Mouse (Mus musculus): ENCODE measurements around the gene Entpd5. TPM values are rescaled to one million over a fixed set of nuclear protein-coding genes. Genes with fewer than 3 reads are reported as not detected.

Entpd5 gene
- 10 to 100 TPM; 74.0 to 80.2 TPM for total RNA-seq (2021)
- long read RNA-seq, experiment 1, full-length matches to known transcripts = 13 of 63 reads
- long read RNA-seq, experiment 1, partial matches to known transcripts = 31 of 63 reads
- long read RNA-seq, experiment 1, other reads (novel, unspliced or antisense) = 19 of 63 reads
- long read RNA-seq, experiment 2, full-length matches to known transcripts = 11 of 30 reads
- long read RNA-seq, experiment 2, partial matches to known transcripts = 9 of 30 reads
- long read RNA-seq, experiment 2, other reads (novel, unspliced or antisense) = 10 of 30 reads

DNA sequence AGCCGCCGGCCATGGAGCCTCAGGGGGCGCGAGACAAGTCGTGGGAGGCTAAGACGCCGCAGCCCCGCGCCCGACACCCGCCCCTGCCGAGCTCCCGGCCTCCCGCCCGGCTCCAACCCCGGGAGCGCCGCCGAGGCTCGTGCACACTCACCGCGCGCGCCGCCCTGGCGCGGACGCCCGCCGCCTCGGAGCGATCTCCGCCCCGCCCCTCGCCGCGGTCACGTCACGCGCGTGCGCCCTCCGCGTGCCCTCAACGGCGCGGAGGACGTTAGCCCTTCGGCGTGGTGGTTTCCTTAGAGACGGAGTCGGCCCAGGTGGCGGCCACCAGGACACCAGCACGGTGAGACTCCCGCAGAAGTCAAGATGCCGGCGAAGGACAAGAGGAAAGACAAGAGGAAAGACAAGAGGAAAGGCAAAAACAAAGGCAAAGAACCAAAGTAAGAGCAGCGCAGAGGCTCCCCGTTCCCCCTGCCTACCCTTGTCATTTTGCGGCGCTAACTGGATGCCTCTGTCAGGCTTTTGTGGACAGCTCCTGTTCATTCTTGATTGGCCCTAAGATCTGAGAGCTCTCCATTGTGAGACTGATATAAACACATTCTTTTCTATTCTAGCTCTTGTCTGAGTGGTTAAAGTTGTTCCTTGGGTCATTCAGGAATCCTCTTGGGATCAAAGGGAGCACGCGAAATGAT, at the start of gene Entpd5, which contains the start of gene Bbof1:
Entpd5 (minus strand) TSS at position 211 of the 689 bp plus-strand sequence.
Bbof1 (plus strand) TSS at position 253 of the 689 bp plus-strand sequence.
- DNase-seq = peak; percentile 93 to 94

DNA sequence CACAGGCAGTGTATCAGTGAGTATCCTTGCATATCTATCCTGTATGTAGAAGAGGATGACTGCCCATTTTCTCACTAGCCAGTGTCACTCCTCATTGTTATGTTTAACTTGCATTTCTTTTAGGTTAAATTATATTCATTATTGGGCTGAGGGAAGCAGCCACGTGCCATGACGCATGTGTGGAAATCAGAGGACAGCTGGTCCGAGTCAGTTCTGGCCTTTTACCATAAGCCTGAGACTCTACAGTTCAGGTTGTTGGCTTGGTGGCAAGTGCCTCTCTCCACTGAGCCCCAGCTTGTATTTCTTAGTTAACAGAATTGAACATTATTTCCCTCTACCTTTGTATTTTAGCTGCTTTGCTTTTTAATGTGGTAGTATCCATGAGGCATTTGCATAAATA, 48.1 kb upstream of the Entpd5 start:
- no peak for DNase-seq

DNA sequence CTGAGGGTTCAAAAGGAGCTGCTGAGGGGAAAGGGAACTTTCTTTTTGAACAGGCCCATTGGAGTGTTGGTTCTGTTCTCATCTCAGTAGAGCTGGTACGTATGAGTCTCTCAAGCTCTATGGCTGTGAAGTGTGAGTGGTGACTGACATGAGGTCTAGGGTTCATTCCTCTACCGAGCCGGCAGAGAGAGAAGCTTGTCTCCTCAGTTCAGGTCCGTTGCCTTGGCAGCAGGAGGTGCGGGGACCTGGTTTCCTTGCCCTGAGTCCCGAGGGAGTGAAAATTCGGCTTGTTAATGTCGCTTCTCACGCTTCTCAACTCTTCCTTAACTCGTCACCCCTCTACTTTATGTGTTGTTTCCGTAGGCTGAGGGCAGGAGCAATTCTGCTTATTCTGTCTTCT, 43.0 kb upstream of the Entpd5 start:
- no peak for DNase-seq

DNA sequence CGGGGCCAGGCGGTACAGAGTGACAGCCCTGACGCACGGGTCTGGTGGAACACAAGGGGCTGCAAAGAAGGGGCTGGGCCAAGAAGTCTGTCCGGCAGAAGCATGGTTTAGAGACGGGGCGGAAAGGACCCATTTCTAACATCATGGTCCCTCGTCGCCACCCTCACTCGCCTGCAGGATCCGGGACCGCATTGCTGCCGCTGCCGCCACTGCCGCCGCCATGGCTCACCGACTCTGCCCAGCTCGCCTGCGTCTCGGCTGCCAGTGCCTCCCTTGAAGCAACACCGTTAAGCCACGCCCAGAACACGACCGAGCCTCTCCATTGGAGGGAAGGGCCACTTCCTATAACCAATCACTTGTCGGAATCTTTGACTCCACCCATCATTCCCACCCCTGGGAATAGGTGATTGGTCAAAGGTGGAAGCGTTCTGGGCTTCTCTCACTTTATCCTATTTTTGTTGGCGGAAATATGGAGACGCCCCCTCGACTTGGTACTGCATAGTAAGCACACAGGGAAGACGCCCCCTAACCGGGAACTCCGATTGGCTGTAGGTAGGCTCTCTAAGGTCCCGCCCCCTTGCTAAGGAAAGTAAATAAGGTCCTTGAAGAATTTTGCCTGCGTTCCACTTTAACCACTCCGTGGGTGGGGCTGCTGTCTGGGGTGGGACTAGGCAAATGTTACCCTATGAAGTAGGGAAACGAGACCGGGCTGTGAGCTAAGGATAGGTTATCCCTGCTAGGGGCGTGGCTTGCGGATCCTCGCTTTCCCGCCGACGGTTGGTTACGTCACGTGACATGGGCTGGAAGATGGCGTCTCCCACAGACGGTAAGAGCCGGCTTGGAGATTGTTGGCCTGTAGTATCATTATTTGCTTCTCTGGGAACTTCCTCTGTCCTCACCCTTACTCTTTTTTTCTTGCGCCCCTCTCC, 42.2 kb upstream of the Entpd5 start, which contains the start of the genes Aldh6a1 and Lin52:
Aldh6a1 (minus strand) TSS at position 287 of the 929 bp plus-strand sequence.
Lin52 (plus strand) TSS at position 705 of the 929 bp plus-strand sequence.
- peak; percentile 98 to 100 for DNase-seq

DNA sequence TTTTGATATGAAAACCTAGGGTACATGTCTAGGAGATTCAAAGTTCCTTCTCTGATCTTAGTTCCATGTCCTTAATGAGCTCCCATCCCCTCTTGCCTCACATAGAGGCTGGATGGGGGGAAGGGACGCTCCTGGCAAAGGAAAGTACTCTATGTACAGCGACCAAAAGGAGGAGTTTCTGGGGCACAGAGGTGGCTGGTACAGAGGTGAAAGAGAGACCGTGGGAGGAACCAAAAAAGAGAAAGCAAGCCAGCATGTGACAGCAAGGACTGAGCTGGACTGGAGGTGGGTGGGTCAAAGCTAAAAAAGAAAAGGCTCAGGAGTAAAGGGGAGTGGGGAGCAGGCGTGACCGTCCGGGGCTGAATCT, 41.5 kb upstream of the Entpd5 start:
- peak in 1 of 2 experiments; percentile 67 for DNase-seq

GRCm38 (mm10) chr12:84449887-84450286, 41.1 kb upstream of the Entpd5 start:
- DNase-seq = peak in 1 of 2 experiments; percentile 26

DNA sequence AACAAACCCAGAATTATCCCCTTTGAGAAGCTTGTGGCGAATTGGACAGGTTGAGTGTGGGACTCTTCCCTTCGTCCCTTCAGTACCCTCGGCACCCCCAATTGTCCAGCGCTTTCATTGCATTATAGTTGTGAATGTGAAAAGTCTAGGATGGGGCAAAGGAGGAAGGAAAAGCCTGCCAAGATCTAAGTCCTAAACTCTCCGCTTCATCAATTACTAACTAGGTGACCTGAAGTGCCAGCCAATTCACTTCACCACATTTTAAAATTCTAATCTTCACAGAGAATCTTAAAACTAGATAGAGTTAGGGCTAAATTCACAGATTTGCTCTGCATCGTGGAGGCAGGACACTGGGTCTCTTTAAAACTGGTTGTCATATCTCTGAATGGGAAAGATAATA, 39.4 kb upstream of the Entpd5 start:
- no peak for DNase-seq

DNA sequence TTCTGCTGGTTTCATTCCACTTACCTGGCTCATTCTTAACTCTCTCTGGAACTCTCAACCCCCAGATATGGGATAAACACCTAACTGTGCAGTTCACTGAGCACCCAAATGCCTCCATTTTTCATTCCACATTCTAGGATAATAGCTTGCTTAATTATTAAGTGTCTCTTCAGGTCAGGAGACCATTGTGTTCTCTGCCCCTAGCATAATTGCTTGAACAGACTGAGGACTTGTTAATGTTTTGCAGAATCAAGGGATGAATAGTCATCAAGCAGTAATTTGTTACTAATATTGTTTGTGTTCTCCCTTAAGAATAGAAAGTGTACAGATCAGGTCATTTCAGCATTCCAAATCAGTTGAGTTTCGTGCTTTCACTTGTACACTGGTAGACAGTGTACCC, 38.6 kb upstream of the Entpd5 start:
- DNase-seq = no peak

DNA sequence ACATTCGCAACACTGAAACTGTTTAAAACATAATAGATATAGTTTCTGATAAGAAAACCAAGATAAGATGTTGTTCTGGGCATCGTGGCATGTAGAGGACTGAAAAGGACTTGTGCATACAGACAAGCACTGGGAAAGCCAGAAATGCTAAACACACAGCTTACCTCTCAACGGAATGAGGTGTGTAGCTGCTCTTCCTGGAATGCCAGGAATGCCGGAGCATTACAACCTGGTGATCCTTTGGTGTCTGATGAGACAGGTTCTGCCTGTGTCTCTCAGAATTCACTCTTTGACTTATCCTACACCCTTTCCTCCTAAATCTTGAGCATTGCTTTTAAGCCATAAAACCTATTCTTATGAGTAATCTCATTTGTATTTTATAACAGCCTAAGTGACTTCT, 33.7 kb upstream of the Entpd5 start:
- DNase-seq = no peak

DNA sequence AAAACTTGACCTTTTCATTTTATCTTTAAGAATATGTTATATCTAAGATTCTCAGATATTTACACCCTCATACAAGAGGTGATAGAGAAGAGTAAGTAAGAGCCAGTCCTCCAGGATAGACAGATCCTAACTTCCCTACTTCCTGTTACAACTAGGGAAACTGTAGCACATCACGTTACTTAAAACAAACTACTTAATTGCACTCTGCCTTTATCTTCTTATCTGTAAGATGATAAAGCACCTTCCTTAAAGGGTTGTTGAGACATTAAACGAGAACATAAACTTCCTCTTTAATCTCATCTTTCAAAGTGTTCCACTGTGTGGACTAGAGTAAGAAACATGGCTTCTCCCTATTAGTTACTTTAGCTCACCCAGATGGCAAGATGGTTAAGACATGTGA, 29.9 kb upstream of the Entpd5 start:
- DNase-seq = no peak

DNA sequence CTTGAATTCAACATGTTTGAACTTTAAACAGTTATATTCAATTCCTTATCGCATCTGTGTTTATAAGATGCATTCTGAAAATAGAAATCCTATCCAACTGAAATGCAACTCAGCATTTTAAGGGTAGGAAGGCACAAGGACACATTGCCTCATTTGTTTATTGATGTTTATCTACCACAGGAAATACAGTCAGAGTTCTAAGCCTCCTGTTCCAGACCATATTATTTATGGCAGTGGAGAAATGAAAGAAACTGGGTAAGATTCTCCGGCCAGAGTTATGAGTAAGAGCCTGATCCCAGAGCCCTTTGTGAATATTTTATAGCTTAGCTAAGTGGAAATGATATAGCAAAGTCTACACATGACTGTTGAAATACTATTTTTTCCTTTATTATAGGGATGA, 21.0 kb upstream of the Entpd5 start:
- DNase-seq = no peak

- DNase-seq = no peak
These were observed 15.2 kb upstream of the Entpd5 start for GRCm38 (mm10) chr12:84423990-84424389.

DNA sequence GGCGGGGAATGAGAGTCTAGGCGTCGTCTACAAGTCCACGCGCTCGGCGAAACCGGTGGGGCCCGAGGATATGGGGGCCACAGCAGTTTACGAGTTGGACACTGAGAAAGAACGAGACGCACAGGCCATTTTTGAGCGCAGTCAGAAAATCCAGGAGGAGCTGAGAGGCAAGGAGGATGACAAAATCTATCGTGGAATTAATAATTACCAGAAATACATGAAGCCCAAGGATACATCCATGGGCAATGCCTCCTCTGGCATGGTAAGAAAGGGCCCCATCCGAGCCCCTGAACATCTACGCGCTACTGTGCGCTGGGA, 8.7 kb upstream of the Entpd5 start:
- no peak for DNase-seq

DNA sequence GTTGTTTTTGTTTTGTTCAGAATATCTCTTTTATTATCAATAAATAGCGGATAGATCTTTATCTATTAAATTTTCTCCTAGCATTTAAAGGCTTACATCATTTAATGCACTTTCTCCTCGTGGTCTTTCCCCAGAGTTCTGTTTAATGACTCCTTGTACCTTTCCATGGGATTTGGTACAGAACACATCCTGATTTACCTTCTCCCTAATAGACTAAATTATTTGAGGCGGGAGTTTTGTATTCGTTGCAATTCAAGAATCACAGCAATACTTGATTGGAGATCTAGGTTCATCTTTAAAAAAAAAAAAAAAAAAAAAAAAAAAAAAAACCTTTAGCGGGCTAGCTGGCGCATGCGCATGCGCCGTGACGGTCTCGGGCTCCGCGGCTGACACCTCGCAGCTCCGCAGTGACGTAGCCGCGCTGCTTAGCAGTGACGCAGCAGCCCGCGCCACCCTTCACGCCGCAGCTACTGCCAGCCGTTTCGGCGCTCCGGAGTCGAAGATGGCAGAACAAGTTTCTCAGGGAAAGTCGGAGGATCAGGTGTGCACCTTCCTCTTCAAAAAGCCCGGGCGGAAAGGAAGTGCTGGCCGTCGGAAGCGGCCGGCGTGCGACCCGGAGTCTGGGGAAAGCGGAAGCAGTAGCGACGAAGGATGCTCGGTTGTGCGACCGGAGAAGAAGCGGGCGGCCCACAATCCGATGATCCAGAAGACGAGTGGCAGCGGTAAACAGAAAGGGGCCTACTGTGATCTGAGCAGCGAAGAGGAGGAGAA, 8.2 kb upstream of the Entpd5 start, which contains the start of gene Rnf113a2:
Rnf113a2 (plus strand) TSS at position 363 of the 771 bp plus-strand sequence.
- peak; percentile 85 to 87 for DNase-seq

GRCm38 (mm10) chr12:84407874-84408818, 683 bp downstream of the Entpd5 start:
- peak in 1 of 2 experiments; percentile 22 for DNase-seq

DNA sequence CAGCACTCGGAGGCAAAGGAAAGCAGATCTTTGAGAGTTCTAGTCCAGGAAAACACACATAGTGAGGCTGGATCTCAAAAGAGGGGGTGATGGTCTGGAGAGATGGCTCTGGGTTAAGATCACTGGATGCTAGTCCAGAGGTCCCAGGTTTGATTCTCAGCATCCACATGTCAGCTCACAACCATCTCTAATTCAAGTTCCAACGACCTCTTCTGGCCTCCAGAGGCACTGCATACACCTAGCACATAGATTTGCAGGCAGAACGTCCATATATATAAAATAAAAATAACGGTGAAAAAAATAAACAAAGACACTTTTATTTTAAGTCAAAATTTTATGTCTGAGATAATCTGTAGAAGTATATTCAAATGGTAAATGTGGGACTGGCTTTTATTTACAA, 1.6 kb downstream of the Entpd5 start:
- no peak for DNase-seq

DNA sequence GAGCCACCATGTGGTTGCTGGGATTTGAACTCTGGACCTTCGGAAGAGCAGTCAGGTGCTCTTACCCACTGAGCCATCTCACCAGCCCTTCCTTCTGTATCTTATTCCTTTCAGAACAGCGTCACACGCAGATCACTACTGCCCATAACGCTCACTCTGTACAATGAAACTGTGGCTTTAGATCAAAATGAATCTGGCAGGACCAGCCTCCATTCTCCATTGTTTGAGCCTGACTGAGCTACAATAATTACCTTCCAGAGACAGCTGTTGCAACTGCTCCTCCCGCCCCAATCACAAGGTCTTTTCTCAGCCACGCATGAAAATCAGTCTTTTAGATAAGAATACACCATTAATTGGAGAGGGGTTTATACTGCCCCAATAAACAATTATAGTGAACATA, 4.3 kb downstream of the Entpd5 start:
- DNase-seq = no peak

DNA sequence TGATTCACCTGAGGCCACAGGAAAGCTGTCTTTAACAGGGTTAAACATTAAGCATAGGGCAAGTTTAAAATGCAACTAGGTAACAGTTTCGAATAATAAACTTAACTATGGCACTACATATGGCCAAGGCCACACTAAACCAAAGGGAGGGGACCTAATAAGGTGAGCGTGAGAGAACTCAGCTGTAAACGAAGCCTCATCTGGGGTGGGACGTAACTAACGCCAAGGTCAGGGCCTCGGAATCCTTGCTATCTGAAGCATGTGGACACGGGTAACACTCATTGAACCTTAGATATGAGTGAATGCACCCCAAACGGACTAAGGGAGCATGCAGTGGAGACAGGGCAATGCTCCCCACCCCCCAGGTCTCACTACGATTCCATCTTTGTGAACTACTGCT, 5.9 kb downstream of the Entpd5 start:
- DNase-seq = no peak

DNA sequence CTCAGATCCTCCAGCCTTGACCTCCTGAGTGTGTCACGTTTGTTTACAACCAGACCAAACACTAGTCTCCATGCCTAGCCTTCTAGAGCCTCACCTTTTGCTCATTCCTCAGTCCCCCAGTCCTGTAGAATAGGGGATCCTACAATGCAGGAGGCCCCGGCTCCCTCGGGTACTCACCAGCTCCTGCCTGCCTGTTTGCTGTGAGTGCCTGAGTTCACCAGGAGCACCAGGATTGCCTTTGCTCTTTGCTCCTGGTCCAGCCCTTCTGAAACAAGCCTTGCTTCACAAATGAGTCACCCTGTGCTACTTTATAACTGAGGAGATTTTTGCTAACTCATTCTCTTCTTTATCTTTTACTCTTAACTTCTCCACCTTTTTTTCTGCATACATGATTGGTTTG, 8.2 kb downstream of the Entpd5 start:
- DNase-seq = no peak

GRCm38 (mm10) chr12:84400068-84400467, 8.8 kb downstream of the Entpd5 start:
- DNase-seq = no peak

DNA sequence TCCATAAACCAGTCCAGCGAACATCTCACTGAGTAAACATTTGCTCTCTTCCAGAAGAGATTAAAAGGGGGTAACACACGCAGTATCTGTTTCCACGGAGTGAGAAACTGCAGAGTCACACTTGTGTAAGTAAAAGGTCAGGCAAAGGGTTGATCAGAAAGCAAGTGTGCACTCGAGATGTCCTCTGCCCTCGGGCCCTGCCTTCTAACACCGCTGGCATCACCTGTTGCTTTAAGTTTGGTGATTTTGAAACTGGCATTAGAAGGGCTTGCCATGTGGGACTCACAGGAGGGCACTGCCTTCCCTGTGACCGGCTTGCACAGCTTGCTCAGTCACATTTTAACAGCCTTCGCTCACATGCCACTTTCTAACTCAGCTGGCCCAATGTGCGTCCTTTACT, 9.2 kb downstream of the Entpd5 start:
- DNase-seq = no peak

Measured in heart, adult 18-20 months (tissue).